In the genomic region with DNA sequence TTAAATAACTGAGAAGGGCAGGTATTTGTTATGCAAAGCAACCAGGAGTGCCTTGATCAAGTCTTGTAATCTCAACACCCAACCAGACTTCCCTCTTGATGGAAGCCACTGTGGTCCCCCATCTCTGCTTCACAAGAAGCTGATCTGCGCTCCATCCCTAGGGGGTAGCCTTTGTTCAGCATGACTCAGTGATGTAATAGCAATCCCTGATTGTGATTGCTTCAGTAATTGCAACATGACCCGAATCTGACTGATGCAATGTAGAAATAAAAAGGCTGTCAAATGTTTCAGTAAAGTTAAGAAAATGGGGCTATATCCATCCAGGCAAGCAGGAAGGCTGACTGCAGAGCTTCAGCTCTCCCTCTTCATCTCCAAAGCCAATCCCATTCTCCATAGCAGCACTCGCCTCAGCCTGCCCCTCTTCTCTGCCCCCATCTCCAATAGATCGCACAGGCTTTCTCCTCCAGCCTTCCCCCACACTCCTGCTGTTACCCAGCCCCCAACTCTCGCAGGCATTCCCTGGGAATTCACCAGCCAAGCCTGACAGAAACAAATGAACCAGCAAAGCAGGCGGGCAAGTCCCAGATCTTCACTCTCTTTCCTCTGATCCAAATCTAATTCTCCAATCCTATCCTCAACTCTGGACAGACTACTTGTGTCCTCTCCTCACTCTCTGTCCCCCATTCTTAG, we compare ENCODE assay signal across 12 mouse cellular contexts. TPM values are rescaled to one million over a fixed set of nuclear protein-coding genes. Genes with fewer than 3 reads are reported as not detected.
DNase-seq lines count a peak whose midpoint lies in the region; ATAC-seq and TF ChIP-seq lines count a peak whose summit lies in the region.
"Had no signal": no experiment of that assay in that cellular context is flagged by ENCODE, and none has a peak within 500 bp of the region (broad histone marks: within the 10 kb centered on the region; RNA-seq: fewer than 3 reads in every experiment).

No protein-coding gene starts in this region.

- TF ChIP-seq CTCF in liver, postnatal 0 days (IDR thresholded peaks at IDR 0.05; ENCODE audit: low read depth) = no peak

- no peaks in the 10 kb centered on the region for H3K9me3 ChIP-seq in liver, embryonic 11.5 days (ENCODE audit: control insufficient read depth, low read length)
- no peaks in the 10 kb centered on the region for H3K9me3 ChIP-seq in liver, postnatal 0 days (ENCODE audit: low read length)
- no peaks in the 10 kb centered on the region for H3K9me3 ChIP-seq in limb, embryonic 12.5 days
- H3K9me3 ChIP-seq: liver, embryonic 12.5 days had no signal

- ATAC-seq in liver, embryonic 11.5 days (replicated peaks; ENCODE audit: low FRiP score) = no peak
- no peak for ATAC-seq in liver, postnatal 0 days
- no peak for ATAC-seq in limb, embryonic 12.5 days (ENCODE audit: insufficient number of reproducible peaks, insufficient read depth, low FRiP score, low TSS enrichment, low read depth)
- ATAC-seq: liver, embryonic 12.5 days had no signal

- no peak overlapping the region for H3K27ac ChIP-seq in liver, embryonic 11.5 days (ENCODE audit: low read depth, low read length)
- H3K27ac ChIP-seq in liver, postnatal 0 days (ENCODE audit: low read depth) = no peak overlapping the region
- H3K27ac ChIP-seq in brown adipose tissue, adult 24 weeks (replicated peaks; ENCODE audit: low read depth, low read length) = peak overlapping the region; percentile 86
- H3K27ac ChIP-seq in limb, embryonic 12.5 days = peak overlapping the region; percentile 45; the same call in 1 of the 2 replicates
- H3K27ac ChIP-seq: liver, embryonic 12.5 days had no signal

- no peak overlapping the region for H3K9ac ChIP-seq in liver, embryonic 11.5 days (ENCODE audit: low read depth, low read length)
- H3K9ac ChIP-seq in liver, postnatal 0 days (replicated peaks) = no peak overlapping the region
- no peak overlapping the region for H3K9ac ChIP-seq in limb, embryonic 12.5 days (replicated peaks)
- H3K9ac ChIP-seq: liver, embryonic 12.5 days had no signal

- DNase-seq in embryo, embryonic 11 days = peak; percentile 55
- no peak for DNase-seq in embryo, embryonic 10.5 days (ENCODE audit: low spot score)
- peak; percentile 23 for DNase-seq in liver, embryonic 11.5 days (ENCODE audit: low spot score)
- DNase-seq in liver, postnatal 0 days = no peak
- DNase-seq in urinary bladder, postnatal 36 days (ENCODE audit: low spot score in 2 of 2) = no peak
- no peak for DNase-seq in urinary bladder, postnatal 14 days (ENCODE audit: low spot score)
- DNase-seq: cerebellum, adult 9-11 months; gastrocnemius, postnatal 10 days had no signal

- H3K4me3 ChIP-seq in liver, embryonic 11.5 days (ENCODE audit: low read depth, low read length) = no peak overlapping the region
- no peak overlapping the region for H3K4me3 ChIP-seq in liver, postnatal 0 days (ENCODE audit: low read depth, low read length)
- 0 out of 2 replicates have a peak overlapping the region, but pooled peaks have one; percentile 1 for H3K4me3 ChIP-seq in brown adipose tissue, adult 24 weeks (ENCODE audit: insufficient read depth, low read depth, low read length)
- H3K4me3 ChIP-seq in limb, embryonic 12.5 days (replicated peaks) = no peak overlapping the region
- H3K4me3 ChIP-seq: liver, embryonic 12.5 days had no signal

- 60% methylated on average over 6 of the region's 6 CpGs for WGBS in liver, embryonic 11.5 days
- WGBS in liver, postnatal 0 days (ENCODE audit: insufficient replicate concordance) = 74% methylated on average over 6 of the region's 6 CpGs
- WGBS in limb, embryonic 12.5 days = 39% methylated on average over 6 of the region's 6 CpGs

- no peak for TF ChIP-seq EP300 in liver, postnatal 0 days (IDR thresholded peaks at IDR 0.05; ENCODE audit: low read depth)

- H3K27me3 ChIP-seq in liver, embryonic 11.5 days (replicated peaks; ENCODE audit: control insufficient read depth, insufficient read depth, low read length) = no peaks in the 10 kb centered on the region
- no peaks in the 10 kb centered on the region for H3K27me3 ChIP-seq in liver, postnatal 0 days (ENCODE audit: insufficient read depth, low read length)
- H3K27me3 ChIP-seq in limb, embryonic 12.5 days = no peaks in the 10 kb centered on the region
- H3K27me3 ChIP-seq: liver, embryonic 12.5 days had no signal

- H3K4me2 ChIP-seq in liver, embryonic 11.5 days = no peak overlapping the region
- H3K4me2 ChIP-seq in liver, postnatal 0 days (ENCODE audit: low read depth, low read length) = no peak overlapping the region
- H3K4me2 ChIP-seq in limb, embryonic 12.5 days = no peak overlapping the region
- H3K4me2 ChIP-seq: liver, embryonic 12.5 days had no signal

- no peaks in the 10 kb centered on the region for H3K36me3 ChIP-seq in liver, embryonic 11.5 days (ENCODE audit: control insufficient read depth, insufficient read depth, low read length)
- H3K36me3 ChIP-seq in liver, postnatal 0 days (replicated peaks; ENCODE audit: insufficient read depth, low read length) = no peaks in the 10 kb centered on the region
- H3K36me3 ChIP-seq in limb, embryonic 12.5 days = no peaks in the 10 kb centered on the region
- H3K36me3 ChIP-seq: liver, embryonic 12.5 days had no signal

- H3K4me1 ChIP-seq in liver, embryonic 11.5 days (replicated peaks; ENCODE audit: control insufficient read depth, insufficient read depth, low read length) = peaks cover 37% of the 10 kb centered on the region
- H3K4me1 ChIP-seq in liver, postnatal 0 days (ENCODE audit: insufficient read depth) = peaks cover 37% of the 10 kb centered on the region
- H3K4me1 ChIP-seq in brown adipose tissue, adult 24 weeks (ENCODE audit: control insufficient read depth, insufficient read depth, insufficient read length, low read length) = peaks cover 7% of the 10 kb centered on the region; the same call in 1 of the 2 replicates
- H3K4me1 ChIP-seq in limb, embryonic 12.5 days (replicated peaks) = peaks cover 25% of the 10 kb centered on the region

RNA-seq across cellular contexts. Expression of gene Atf7ip, which starts 30.7 kb away (rescaled TPM):
- polyA plus RNA-seq in liver, embryonic 11.5 days (2014; fragmentation: Nextera tagmentation; extraction: Ambion mirVana) = 31.2 and 32.9 TPM in 2 replicates
- 5.6 and 6.6 TPM in 2 replicates for polyA plus RNA-seq in liver, postnatal 0 days (2015; fragmentation: Nextera tagmentation; extraction: Ambion mirVana)
- polyA plus RNA-seq in brown adipose tissue, adult 24 weeks (2012; ENCODE audit: insufficient read depth, insufficient read length, missing spikeins) = 13.8 and 15.4 TPM in 2 replicates
- polyA plus RNA-seq in limb, embryonic 12.5 days (2016; fragmentation: Nextera tagmentation; extraction: Ambion mirVana) = 43.5 and 51.0 TPM in 2 replicates

RNA-seq across cellular contexts. Expression of gene E330021D16Rik, which starts 59.9 kb away (rescaled TPM):
- polyA plus RNA-seq in liver, embryonic 11.5 days (2014; fragmentation: Nextera tagmentation; extraction: Ambion mirVana) = not detected in 2 replicates
- 0.47 and 0.67 TPM in 2 replicates for polyA plus RNA-seq in liver, postnatal 0 days (2015; fragmentation: Nextera tagmentation; extraction: Ambion mirVana)
- not detected in 2 replicates for polyA plus RNA-seq in brown adipose tissue, adult 24 weeks (2012; ENCODE audit: insufficient read depth, insufficient read length, missing spikeins)
- not detected in 2 replicates for polyA plus RNA-seq in limb, embryonic 12.5 days (2016; fragmentation: Nextera tagmentation; extraction: Ambion mirVana)
- polyA plus RNA-seq: intestine, embryonic 14.5 days; liver, embryonic 12.5 days had no signal

Comparison
In these comparisons a context has a peak if more than half of its experiments do, and no peak if none do; other contexts are left out.
1. DNase-seq: peak in embryo, embryonic 11 days (single experiment) and liver, embryonic 11.5 days (single experiment); none in embryo, embryonic 10.5 days (single experiment), liver, postnatal 0 days (single experiment), urinary bladder, postnatal 36 days (0 of 2) and urinary bladder, postnatal 14 days (single experiment).
2. H3K27ac ChIP-seq: peak in brown adipose tissue, adult 24 weeks (single experiment) and limb, embryonic 12.5 days (single experiment); none in liver, embryonic 11.5 days (single experiment) and liver, postnatal 0 days (single experiment).